Mouse (Mus musculus): ENCODE data around the gene Gm15737. TPM values are rescaled to one million over a fixed set of nuclear protein-coding genes. Genes with fewer than 3 reads are reported as not detected.

Gene Gm15737
- polyA plus RNA-seq, 1 experiment from 2014 or later = 0.13 TPM

Other genes starting within 250 kb of the Gm15737 start
- 13.4 and 14.2 TPM in 2 replicates for gene Prickle2, start 163.2 kb upstream of the Gm15737 start, polyA plus RNA-seq (2014; fragmentation: Nextera tagmentation; extraction: Ambion mirVana)
- 0.56 and 1.5 TPM in 2 replicates for gene A730049H05Rik, start 52.9 kb upstream of the Gm15737 start, polyA plus RNA-seq (2014; fragmentation: Nextera tagmentation; extraction: Ambion mirVana)
- gene Adamts9, start 74.1 kb downstream of the Gm15737 start, polyA plus RNA-seq (2014; fragmentation: Nextera tagmentation; extraction: Ambion mirVana) = 9.9 and 13.6 TPM in 2 replicates